Mouse (Mus musculus): Measurements from ENCODE around the gene Rps15.

DNA sequence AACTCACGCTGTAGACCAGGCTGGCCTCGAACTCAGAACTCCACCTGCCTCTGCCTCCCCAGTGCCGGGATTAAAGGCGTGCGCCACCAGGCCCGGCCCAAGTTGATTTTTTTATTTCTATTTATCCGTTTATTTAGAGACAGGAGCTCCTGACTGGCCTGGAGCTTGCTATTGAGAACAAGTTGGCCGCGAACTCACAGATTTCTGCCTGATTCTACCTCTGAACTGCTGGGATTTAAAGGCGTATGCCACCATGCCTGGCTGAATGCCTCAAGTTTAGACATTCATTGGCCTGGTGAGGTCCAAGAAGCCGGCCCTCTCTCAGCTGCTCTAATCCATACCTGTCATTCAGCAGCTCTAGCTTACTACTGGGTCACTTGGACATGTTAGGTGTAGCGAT, 30.1 kb upstream of the Rps15 start:
- TF ChIP-seq CTCF (IDR thresholded peaks at IDR 0.05; ENCODE audit: borderline replicate concordance, control insufficient read depth, extremely low read depth, insufficient read depth, low read length, poor library complexity): no peak
- no peak for TF ChIP-seq POLR2A (IDR thresholded peaks at IDR 0.05; ENCODE audit: control insufficient read depth, extremely low read depth, insufficient read depth, low read length, poor library complexity)
